Mouse (Mus musculus): ENCODE data around the gene Hes6. TPM values are rescaled to one million over a fixed set of nuclear protein-coding genes. Genes with fewer than 3 reads are reported as not detected.

Gene Hes6
- polyA plus RNA-seq, 1 experiment: 87.2 TPM

- H3K4me3 ChIP-seq (ENCODE audit: insufficient read depth, poor library complexity, severe bottlenecking): no peak overlapping the region
- peaks cover 10% of the 10 kb centered on the region for H3K79me2 ChIP-seq (ENCODE audit: control insufficient read depth, insufficient read depth)
- TF ChIP-seq MYOD1 (IDR thresholded peaks at IDR 0.05; ENCODE audit: control insufficient read depth, insufficient read length, low read depth) (no peak), FOSL1 (IDR thresholded peaks at IDR 0.05; ENCODE audit: insufficient read depth, low read length, poor library complexity, severe bottlenecking) (no peak), CTCF (IDR thresholded peaks at IDR 0.05; ENCODE audit: control insufficient read depth, insufficient read depth, insufficient read length) (no peak), CEBPB (IDR thresholded peaks at IDR 0.05; ENCODE audit: low read depth) (no peak), USF1 (IDR thresholded peaks at IDR 0.05; ENCODE audit: low read depth) (no peak)
- no peaks in the 10 kb centered on the region for H3K27me3 ChIP-seq (ENCODE audit: control insufficient read depth, insufficient read depth, insufficient read length)
- no peaks in the 10 kb centered on the region for H3K36me3 ChIP-seq (ENCODE audit: control insufficient read depth, insufficient read depth)
- H3K79me3 ChIP-seq (ENCODE audit: low read depth): no peaks in the 10 kb centered on the region
- peak overlapping the region; percentile 82 for H3ac ChIP-seq (ENCODE audit: control insufficient read depth, insufficient read length, low read depth)
Observed at GRCm38 (mm10) chr1:91411631-91412285, 2.1 kb downstream of the Hes6 start.

- Histone ChIP-seq H3K79me2 (ENCODE audit: control insufficient read depth, insufficient read depth) (peaks cover 10% of the 10 kb centered on the region), H3K79me3 (ENCODE audit: low read depth) (no peaks in the 10 kb centered on the region), H3K27me3 (ENCODE audit: control insufficient read depth, insufficient read depth, insufficient read length) (no peaks in the 10 kb centered on the region), H3K36me3 (ENCODE audit: control insufficient read depth, insufficient read depth) (no peaks in the 10 kb centered on the region), H3K4me3 (ENCODE audit: insufficient read depth, poor library complexity, severe bottlenecking) (no peak overlapping the region), H3ac (ENCODE audit: control insufficient read depth, insufficient read length, low read depth) (no peak overlapping the region)
- TF ChIP-seq FOSL1 (IDR thresholded peaks at IDR 0.05; ENCODE audit: insufficient read depth, low read length, poor library complexity, severe bottlenecking): no peak
- no peak for TF ChIP-seq MAX (IDR thresholded peaks at IDR 0.05)
- TF ChIP-seq CTCF (IDR thresholded peaks at IDR 0.05; ENCODE audit: control insufficient read depth, insufficient read depth, insufficient read length): no peak
- TF ChIP-seq MYOD1 (IDR thresholded peaks at IDR 0.05; ENCODE audit: control insufficient read depth, insufficient read length, low read depth): no peak
- TF ChIP-seq MYOG (IDR thresholded peaks at IDR 0.05; ENCODE audit: control insufficient read depth, extremely low read depth, insufficient read length): no peak
- no peak for TF ChIP-seq CEBPB (IDR thresholded peaks at IDR 0.05; ENCODE audit: low read depth)
- no peak for TF ChIP-seq USF1 (IDR thresholded peaks at IDR 0.05; ENCODE audit: low read depth)
Observed at GRCm38 (mm10) chr1:91407819-91408218, 6.0 kb downstream of the Hes6 start.

GRCm38 (mm10) chr1:91405406-91406169 lies 8.2 kb downstream of the Hes6 start:
- no peak overlapping the region for H3K4me3 ChIP-seq (ENCODE audit: insufficient read depth, poor library complexity, severe bottlenecking)
- TF ChIP-seq USF1 (IDR thresholded peaks at IDR 0.05; ENCODE audit: low read depth) (no peak), CTCF (IDR thresholded peaks at IDR 0.05; ENCODE audit: control insufficient read depth, insufficient read depth, insufficient read length) (no peak), MYOD1 (IDR thresholded peaks at IDR 0.05; ENCODE audit: control insufficient read depth, insufficient read length, low read depth) (no peak), FOSL1 (IDR thresholded peaks at IDR 0.05; ENCODE audit: insufficient read depth, low read length, poor library complexity, severe bottlenecking) (no peak), CEBPB (IDR thresholded peaks at IDR 0.05; ENCODE audit: low read depth) (no peak), MYOG (IDR thresholded peaks at IDR 0.05; ENCODE audit: control insufficient read depth, extremely low read depth, insufficient read length) (no peak), MAX (IDR thresholded peaks at IDR 0.05) (no peak)
- H3K79me2 ChIP-seq (ENCODE audit: control insufficient read depth, insufficient read depth): no peaks in the 10 kb centered on the region
- no peaks in the 10 kb centered on the region for H3K27me3 ChIP-seq (ENCODE audit: control insufficient read depth, insufficient read depth, insufficient read length)
- no peaks in the 10 kb centered on the region for H3K79me3 ChIP-seq (ENCODE audit: low read depth)
- H3K36me3 ChIP-seq (ENCODE audit: control insufficient read depth, insufficient read depth): no peaks in the 10 kb centered on the region
- no peak overlapping the region for H3ac ChIP-seq (ENCODE audit: control insufficient read depth, insufficient read length, low read depth)

- Histone ChIP-seq H3ac (ENCODE audit: control insufficient read depth, insufficient read length, low read depth) (no peak overlapping the region), H3K27me3 (ENCODE audit: control insufficient read depth, insufficient read depth, insufficient read length) (no peaks in the 10 kb centered on the region), H3K79me2 (ENCODE audit: control insufficient read depth, insufficient read depth) (no peaks in the 10 kb centered on the region), H3K79me3 (ENCODE audit: low read depth) (no peaks in the 10 kb centered on the region), H3K4me3 (ENCODE audit: insufficient read depth, poor library complexity, severe bottlenecking) (no peak overlapping the region), H3K36me3 (ENCODE audit: control insufficient read depth, insufficient read depth) (no peaks in the 10 kb centered on the region)
- no peak for TF ChIP-seq CEBPB (IDR thresholded peaks at IDR 0.05; ENCODE audit: low read depth)
- TF ChIP-seq CTCF (IDR thresholded peaks at IDR 0.05; ENCODE audit: control insufficient read depth, insufficient read depth, insufficient read length): no peak
- no peak for TF ChIP-seq MYOG (IDR thresholded peaks at IDR 0.05; ENCODE audit: control insufficient read depth, extremely low read depth, insufficient read length)
- TF ChIP-seq FOSL1 (IDR thresholded peaks at IDR 0.05; ENCODE audit: insufficient read depth, low read length, poor library complexity, severe bottlenecking): no peak
- TF ChIP-seq USF1 (IDR thresholded peaks at IDR 0.05; ENCODE audit: low read depth): no peak
- TF ChIP-seq MYOD1 (IDR thresholded peaks at IDR 0.05; ENCODE audit: control insufficient read depth, insufficient read length, low read depth): no peak
- no peak for TF ChIP-seq MAX (IDR thresholded peaks at IDR 0.05)
Observed at GRCm38 (mm10) chr1:91404976-91405375, 8.9 kb downstream of the Hes6 start.

- Histone ChIP-seq H3K4me3 (ENCODE audit: insufficient read depth, poor library complexity, severe bottlenecking) (peak within 1 kb of the TSS; percentile 66), H3ac (ENCODE audit: control insufficient read depth, insufficient read length, low read depth) (peak within 1 kb of the TSS; percentile 73), H3K27me3 (ENCODE audit: control insufficient read depth, insufficient read depth, insufficient read length) (no peaks in the 10 kb centered on the region), H3K79me3 (ENCODE audit: low read depth) (peaks cover 49% of the 10 kb centered on the region), H3K36me3 (ENCODE audit: control insufficient read depth, insufficient read depth) (peaks cover 27% of the 10 kb centered on the region), H3K79me2 (ENCODE audit: control insufficient read depth, insufficient read depth) (peaks cover 50% of the 10 kb centered on the region)
- peak; percentile 33 for TF ChIP-seq MAX (IDR thresholded peaks at IDR 0.05)
- TF ChIP-seq MYOG (IDR thresholded peaks at IDR 0.05; ENCODE audit: control insufficient read depth, extremely low read depth, insufficient read length): no peak
- TF ChIP-seq CEBPB (IDR thresholded peaks at IDR 0.05; ENCODE audit: low read depth): no peak
Observed at GRCm38 (mm10) chr1:91398260-91399062, 15.4 kb downstream of the Hes6 start, which contains the start of gene Ilkap. Gene Ilkap (minus strand): TSS chr1:91398815.
